Mouse (Mus musculus) ES-E14 (cell line): Measurements from ENCODE around the gene Sdhaf1.

Experiments
- MAFK ChIP-seq: IDR thresholded peaks from 2 replicates; pipeline ENCODE4 v1.6.1; 2014; ENCODE audit warnings: mild to moderate bottlenecking, low read depth, low read length, inconsistent platforms; ENCODE audit not compliant: insufficient read depth
- ZC3H11A ChIP-seq: IDR thresholded peaks from 2 replicates; pipeline ENCODE4 v1.6.1; 2012; ENCODE audit warnings: low read depth, mild to moderate bottlenecking, inconsistent platforms, low read length, borderline replicate concordance
- ZNF384 ChIP-seq: IDR thresholded peaks from 2 replicates; pipeline ENCODE4 v1.6.1; 2012; ENCODE audit warnings: low read depth, low read length, inconsistent platforms

DNA sequence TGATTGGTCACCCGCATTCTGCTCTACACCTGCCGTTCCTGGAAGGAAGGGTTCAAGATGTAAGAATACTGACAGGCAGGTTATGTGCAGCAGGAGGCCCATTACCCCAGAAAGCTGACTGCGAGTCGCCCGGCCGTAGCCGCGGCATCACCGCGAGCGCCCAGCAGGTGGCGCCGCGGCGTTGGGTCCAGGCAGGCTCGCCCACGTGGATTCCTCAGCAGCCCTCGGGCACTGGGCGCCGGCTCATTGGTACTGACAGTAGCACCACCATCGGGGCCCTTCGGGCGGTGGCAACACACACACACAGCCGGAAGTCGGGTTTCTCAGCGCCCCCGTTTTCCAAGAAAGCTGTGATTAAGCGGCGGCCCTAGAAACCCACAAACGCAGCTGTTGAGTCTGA, 24.1 kb upstream of the Sdhaf1 start:
- TF ChIP-seq ZNF384 (no peak), ZC3H11A (peak; percentile 37; the same call in 1 of the 2 replicates), MAFK (no peak)
